Mouse (Mus musculus) neural tube, embryonic 15.5 days (tissue): ENCODE measurements around the gene Ugt2b1. TPM values are rescaled to one million over a fixed set of nuclear protein-coding genes. Genes with fewer than 3 reads are reported as not detected.

Experiments used
- ATAC-seq: fragments of 200-750 bp; cut with Nextera tagmentation; 2 replicates; pipeline ENCODE4 v1.8.0; 2017; ENCODE audit warnings: mild to moderate bottlenecking, moderate TSS enrichment, moderate library complexity; ENCODE audit not compliant: low FRiP score
- H3K27ac ChIP-seq: fragments of 300-500 bp; sonication (generic); replicated peaks from 2 replicates; pipeline ENCODE4 v1.5.1; 2015; ENCODE audit warnings: mild to moderate bottlenecking, inconsistent platforms
- H3K27me3 ChIP-seq: fragments of 300-500 bp; sonication (generic); replicated peaks from 2 replicates; pipeline ENCODE4 v1.6.1; 2015; ENCODE audit warnings: inconsistent platforms
- H3K36me3 ChIP-seq: fragments of 300-500 bp; sonication (generic); 2 replicates; pipeline ENCODE4 v1.6.1; 2015; ENCODE audit warnings: inconsistent platforms
- H3K4me1 ChIP-seq: fragments of 300-500 bp; sonication (generic); 2 replicates; pipeline ENCODE4 v1.6.1; 2015; ENCODE audit warnings: inconsistent platforms
- H3K4me2 ChIP-seq: fragments of 300-500 bp; sonication (generic); 2 replicates; pipeline ENCODE4 v1.6.1; 2015; ENCODE audit warnings: inconsistent platforms, mild to moderate bottlenecking, moderate library complexity
- H3K4me3 ChIP-seq: fragments of 300-500 bp; sonication (generic); replicated peaks from 2 replicates; pipeline ENCODE4 v1.5.1; 2015; ENCODE audit warnings: mild to moderate bottlenecking, inconsistent platforms
- H3K9ac ChIP-seq: fragments of 300-500 bp; sonication (generic); replicated peaks from 2 replicates; pipeline ENCODE4 v1.6.1; 2015; ENCODE audit warnings: mild to moderate bottlenecking, inconsistent platforms
- H3K9me3 ChIP-seq: fragments of 300-500 bp; sonication (generic); replicated peaks from 2 replicates; pipeline ENCODE4 v1.6.1; 2016; ENCODE audit warnings: inconsistent platforms
- WGBS: fragments of 180-500 bp; shearing (Covaris S2); methylation state at CpG from one replicate; pipeline ENCODE4 v1.1.7; 2015; ENCODE audit warnings: mixed read lengths; 5-methylcytosine and 5-hydroxymethylcytosine counted together
- polyA plus RNA-seq: library from polyadenylated mRNA; unstranded; fragments of >200 nt; fragmentation: Nextera tagmentation; extraction: Ambion mirVana; gene quantifications from 2 replicates; pipeline ENCODE4 v1.2.1, GENCODE M21; 2015

Gene Ugt2b1
- polyA plus RNA-seq, 1 experiment from 2014 or later = not detected

DNA sequence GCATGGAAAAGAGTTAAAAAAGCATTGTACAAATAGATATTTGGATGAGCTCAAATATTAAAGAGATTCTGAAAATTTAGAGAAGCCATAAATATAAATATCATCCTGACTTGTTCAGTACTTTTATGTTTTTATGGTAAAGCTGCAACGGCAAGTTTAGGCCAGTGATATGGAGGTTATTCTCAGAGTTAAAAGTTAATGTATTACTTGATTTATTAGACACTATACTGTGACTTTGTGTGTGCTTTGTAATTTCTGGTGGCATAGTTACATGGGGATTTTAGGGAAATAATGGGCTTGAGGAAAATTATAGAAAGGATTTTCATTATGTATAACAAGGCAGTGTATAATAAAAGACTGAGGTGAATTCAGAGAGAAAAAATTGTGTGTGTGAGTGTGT is 39.2 kb downstream of the Ugt2b1 start:
- Histone ChIP-seq H3K27ac (no peak overlapping the region), H3K9ac (no peak overlapping the region), H3K4me1 (no peaks in the 10 kb centered on the region), H3K36me3 (no peaks in the 10 kb centered on the region), H3K27me3 (no peaks in the 10 kb centered on the region), H3K4me3 (no peak overlapping the region), H3K9me3 (0 out of 2 replicates have a peak, but pooled peaks cover 2% of the 10 kb centered on the region), H3K4me2 (no peak overlapping the region)
- no peak for ATAC-seq
- WGBS = 85% methylated on average over 1 of the region's 1 CpGs

- 0 out of 2 replicates have a peak, but pooled peaks cover 2% of the 10 kb centered on the region for H3K9me3 ChIP-seq
- H3K9ac ChIP-seq = no peak overlapping the region
- no peak for ATAC-seq
- no peaks in the 10 kb centered on the region for H3K36me3 ChIP-seq
- H3K27ac ChIP-seq = no peak overlapping the region
- no peaks in the 10 kb centered on the region for H3K27me3 ChIP-seq
- H3K4me3 ChIP-seq = no peak overlapping the region
- no peak overlapping the region for H3K4me2 ChIP-seq
- WGBS = 42% methylated on average over 3 of the region's 3 CpGs
- no peaks in the 10 kb centered on the region for H3K4me1 ChIP-seq
Measured at GRCm38 (mm10) chr5:86886620-86887019, 39.7 kb downstream of the Ugt2b1 start.

DNA sequence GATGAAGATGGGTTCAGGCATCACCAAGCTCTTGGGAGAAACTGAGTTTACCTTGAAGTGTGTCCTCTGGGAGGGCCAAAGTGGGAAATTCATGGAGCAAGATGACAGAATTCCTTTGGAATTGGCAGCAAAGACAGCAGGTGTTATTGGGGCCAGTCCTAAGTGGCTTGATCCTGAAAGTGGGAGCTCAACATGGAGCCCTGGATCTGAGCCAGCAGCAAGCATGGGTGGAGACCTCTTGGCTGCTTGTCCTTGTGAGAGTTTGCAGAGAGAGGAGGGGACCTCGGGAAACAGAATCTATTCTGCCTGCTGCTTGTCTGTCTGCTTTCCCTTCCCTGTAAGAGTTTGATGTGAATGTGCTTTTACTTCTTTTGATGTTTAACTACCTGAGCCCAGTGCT is 54.5 kb downstream of the Ugt2b1 start:
- Histone ChIP-seq H3K9ac (no peak overlapping the region), H3K9me3 (no peaks in the 10 kb centered on the region), H3K4me3 (no peak overlapping the region), H3K4me2 (no peak overlapping the region), H3K4me1 (no peaks in the 10 kb centered on the region), H3K27me3 (no peaks in the 10 kb centered on the region), H3K27ac (no peak overlapping the region), H3K36me3 (no peaks in the 10 kb centered on the region)
- 80% methylated on average over 1 of the region's 1 CpGs for WGBS
- no peak for ATAC-seq

Other genes with a start within 250 kb of the Ugt2b1 start
- gene Tmprss11e, start 180.7 kb downstream of the Ugt2b1 start, polyA plus RNA-seq = not detected in 2 replicates
- gene Ythdc1, start 122.3 kb downstream of the Ugt2b1 start, polyA plus RNA-seq = 31.5 and 34.1 TPM in 2 replicates
- 0.06 and 10.1 TPM in 2 replicates for gene Ugt2b34, start 19.6 kb downstream of the Ugt2b1 start, polyA plus RNA-seq
- gene Ugt2b35, start 74.3 kb upstream of the Ugt2b1 start, polyA plus RNA-seq = 0.06 TPM in 1 of 2 replicates, not detected in the other
- 0.20 and 2.4 TPM in 2 replicates for gene Ugt2b36, start 166.0 kb upstream of the Ugt2b1 start, polyA plus RNA-seq
- 4.0 TPM in 1 of 2 replicates, not detected in the other for gene Ugt2b5, start 213.8 kb upstream of the Ugt2b1 start, polyA plus RNA-seq